Mouse (Mus musculus) lung, adult 10 weeks (tissue): ENCODE measurements around the gene Erp44. TPM values are rescaled to one million over a fixed set of nuclear protein-coding genes. Genes with fewer than 3 reads are reported as not detected.

ENCODE experiments used
- polyA plus RNA-seq: library from polyadenylated mRNA; stranded (reverse); fragments of 350-450 nt; fragmentation: Illumina TruSeq; extraction: RNeasy Lipid Tissue Mini Kit (QIAGEN cat#74804); gene quantifications from one replicate; pipeline ENCODE4 v1.2.3, GENCODE M21; 2014; ENCODE audit warnings: low read depth, low replicate concordance; ENCODE audit not compliant: insufficient read depth

Erp44 gene
- polyA plus RNA-seq, result 65.3 TPM

DNA sequence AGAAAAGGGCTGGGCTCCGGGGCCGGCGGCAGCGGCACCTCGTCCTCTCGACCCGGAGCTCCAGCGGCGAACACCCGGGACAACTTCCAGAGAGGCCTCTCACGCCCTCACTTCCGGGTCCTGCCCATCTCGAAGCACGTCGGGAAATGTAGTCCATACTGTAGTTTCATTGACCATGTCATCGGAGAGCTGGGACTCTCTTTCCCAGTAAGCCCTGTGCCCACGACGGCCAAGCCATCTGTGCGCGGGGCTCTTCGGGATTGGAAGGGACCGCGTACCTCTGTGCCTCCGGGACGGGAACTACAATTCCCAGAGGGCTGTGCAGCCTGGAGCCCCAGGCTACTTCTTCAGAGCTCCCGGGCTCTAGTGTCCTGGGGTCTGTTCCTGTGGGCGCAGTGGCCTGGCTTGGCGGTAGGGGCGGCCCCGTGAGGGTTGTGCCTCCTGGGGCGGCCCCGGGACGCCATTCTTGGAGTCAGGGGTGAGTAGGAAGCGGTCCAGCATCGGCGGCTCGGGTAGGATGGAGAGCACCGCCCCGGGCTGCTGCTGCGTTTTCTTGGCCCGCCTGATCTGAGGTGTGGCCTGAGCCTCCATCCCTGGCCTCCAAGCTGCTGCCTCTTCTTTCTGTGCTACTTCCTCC, at the start of gene Erp44, which contains the start of gene Invs:
TSS of gene Erp44 (minus strand) at position 61 of the 637 bp plus-strand sequence.
TSS of gene Invs (plus strand) at position 263 of the 637 bp plus-strand sequence.

Other genes starting within 250 kb of the Erp44 start
- 2.8 TPM for gene Nr4a3, start 234.4 kb downstream of the Erp44 start, polyA plus RNA-seq
- 10.0 TPM for gene Stx17, start 154.6 kb downstream of the Erp44 start, polyA plus RNA-seq
- 2.9 TPM for gene Invs, start 202 bp upstream of the Erp44 start, polyA plus RNA-seq
- gene Tex10, start 193.9 kb upstream of the Erp44 start, polyA plus RNA-seq, result 6.4 TPM